Mouse (Mus musculus): ENCODE results near the gene Zbtb49.

Zbtb49 gene

GRCm38 (mm10) chr5:38220328-38220912 is at the start of gene Zbtb49, which contains the start of gene Lyar:
Gene Zbtb49, minus strand, starts transcription at chr5:38220457.
Gene Lyar, plus strand, starts transcription at chr5:38220470.
- DNase-seq (ENCODE audit: low spot score in 2 of 2) = peak; percentile 95 to 96

DNA sequence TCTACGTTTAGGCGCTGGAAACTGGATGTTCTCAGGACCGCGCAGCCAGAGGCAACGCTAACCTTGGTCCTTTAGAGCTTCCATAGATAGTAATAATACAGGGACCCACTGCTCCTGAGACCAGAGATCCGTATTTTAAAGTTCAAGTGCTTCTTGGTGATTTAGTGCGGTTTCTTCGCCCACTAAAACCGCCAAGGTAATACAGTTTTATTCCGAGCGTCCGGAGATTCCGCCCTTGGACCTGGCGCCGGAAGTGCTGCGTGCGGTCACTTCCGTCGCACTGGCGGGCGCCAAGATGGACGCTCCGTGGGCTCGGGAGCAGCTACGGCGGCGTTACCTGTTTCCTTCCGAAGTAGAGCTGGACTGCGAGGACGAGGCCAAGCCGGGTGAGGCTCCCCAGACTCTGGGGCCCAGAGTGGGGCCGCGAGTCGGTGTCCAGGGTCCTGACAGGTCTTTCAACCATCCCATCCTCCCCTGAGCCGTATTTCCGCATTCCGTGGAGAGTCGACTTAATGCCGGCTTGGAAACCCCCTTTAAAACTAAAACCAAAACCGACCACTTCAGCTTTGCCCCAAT is 39.9 kb upstream of the Zbtb49 start, which contains the start of gene Tmem128:
TSS of gene Tmem128 (plus strand) at position 79 of the 576 bp plus-strand sequence.
- DNase-seq (ENCODE audit: low spot score in 2 of 2) = peak; percentile 72 to 74

DNA sequence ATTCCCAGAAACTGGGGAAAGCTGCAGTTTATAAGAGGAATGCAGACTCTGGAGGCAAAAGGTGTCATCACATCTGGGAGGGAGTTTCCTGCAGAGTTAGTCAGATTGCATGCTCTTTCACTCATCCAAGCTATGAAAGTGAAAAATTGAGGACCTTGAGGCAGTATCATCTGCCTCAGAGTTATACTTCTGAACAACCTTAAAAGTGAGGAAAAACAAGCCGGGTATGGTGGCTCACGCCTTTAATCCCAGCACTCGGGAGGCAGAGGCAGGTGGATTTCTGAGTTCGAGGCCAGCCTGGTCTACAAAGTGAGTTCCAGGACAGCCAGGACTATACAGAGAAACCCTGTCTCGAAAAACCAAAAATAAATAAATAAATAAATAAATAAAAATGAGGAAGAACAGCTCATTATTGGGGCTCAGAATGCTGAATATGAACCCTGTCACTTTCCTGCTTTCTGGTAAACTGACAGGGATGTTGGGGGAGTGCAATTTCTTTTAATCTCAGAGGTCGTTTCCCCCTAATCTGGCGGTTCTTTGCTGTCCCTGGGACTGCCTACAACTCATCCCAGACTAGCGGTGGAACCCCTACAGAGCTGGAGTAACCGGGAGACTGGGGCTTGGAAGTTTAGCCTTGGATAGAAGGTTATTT is 39.3 kb upstream of the Zbtb49 start:
- no peak for DNase-seq (ENCODE audit: low spot score in 2 of 2)

- DNase-seq (ENCODE audit: low spot score in 2 of 2) = no peak
Measured at GRCm38 (mm10) chr5:38258773-38259146, 38.5 kb upstream of the Zbtb49 start.

DNA sequence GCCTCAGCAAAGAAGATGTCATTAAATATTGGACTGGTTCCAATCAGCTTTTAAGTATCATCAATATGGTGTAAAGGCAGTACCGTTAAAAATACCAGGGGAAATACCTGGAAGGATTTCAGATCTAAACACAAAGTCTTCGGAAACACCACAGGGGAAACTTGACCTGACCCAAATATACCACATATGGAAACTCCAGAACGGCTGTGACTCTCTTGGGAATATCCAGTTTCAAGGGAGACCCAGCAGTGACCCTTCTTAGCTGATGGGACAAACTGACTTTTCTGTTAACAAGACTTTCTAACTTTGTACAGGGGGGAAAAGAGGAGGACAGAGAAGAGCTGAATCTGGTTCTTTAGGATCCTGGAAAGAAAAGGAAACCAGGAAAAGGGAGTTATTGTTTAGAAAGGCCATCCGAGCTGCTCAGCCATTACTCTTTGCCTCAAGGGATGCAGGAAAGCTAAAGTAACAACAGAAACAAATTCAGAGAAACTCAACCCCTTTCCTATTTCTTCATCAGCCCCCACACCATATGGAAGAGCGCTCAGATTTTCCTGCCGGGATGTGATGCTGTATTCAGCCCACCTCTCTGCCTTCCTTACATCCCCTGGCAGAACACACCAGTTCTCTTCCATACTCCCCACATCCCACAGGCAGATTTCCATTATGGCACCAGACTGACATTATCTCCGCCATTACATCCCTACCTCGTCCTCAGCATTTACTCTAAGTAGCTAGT is 37.9 kb upstream of the Zbtb49 start:
- DNase-seq (ENCODE audit: low spot score in 2 of 2) = no peak

DNA sequence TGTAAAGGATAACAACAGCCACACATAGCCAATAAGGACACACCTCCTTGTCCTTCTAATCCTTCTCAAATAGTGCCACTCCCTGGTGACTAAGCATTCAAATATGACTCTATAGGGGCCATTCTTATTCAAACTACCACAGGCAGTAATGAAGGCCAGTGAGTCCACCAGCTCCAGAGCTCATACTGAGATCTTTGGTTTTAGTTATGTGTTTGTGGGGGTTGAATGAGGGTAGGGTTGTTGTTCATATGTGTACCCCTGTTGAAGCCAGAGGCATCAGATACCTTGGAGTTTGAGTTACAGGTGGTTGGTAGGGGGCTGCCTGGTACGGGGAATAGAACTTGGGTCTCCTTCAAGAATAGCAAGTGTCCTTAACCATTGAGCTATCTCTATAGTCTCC is 36.3 kb upstream of the Zbtb49 start:
- DNase-seq (ENCODE audit: low spot score in 2 of 2) = no peak

GRCm38 (mm10) chr5:38255644-38256043 is 35.4 kb upstream of the Zbtb49 start:
- DNase-seq (ENCODE audit: low spot score in 2 of 2) = no peak

GRCm38 (mm10) chr5:38255195-38255594 is 34.9 kb upstream of the Zbtb49 start:
- DNase-seq (ENCODE audit: low spot score in 2 of 2) = no peak

DNA sequence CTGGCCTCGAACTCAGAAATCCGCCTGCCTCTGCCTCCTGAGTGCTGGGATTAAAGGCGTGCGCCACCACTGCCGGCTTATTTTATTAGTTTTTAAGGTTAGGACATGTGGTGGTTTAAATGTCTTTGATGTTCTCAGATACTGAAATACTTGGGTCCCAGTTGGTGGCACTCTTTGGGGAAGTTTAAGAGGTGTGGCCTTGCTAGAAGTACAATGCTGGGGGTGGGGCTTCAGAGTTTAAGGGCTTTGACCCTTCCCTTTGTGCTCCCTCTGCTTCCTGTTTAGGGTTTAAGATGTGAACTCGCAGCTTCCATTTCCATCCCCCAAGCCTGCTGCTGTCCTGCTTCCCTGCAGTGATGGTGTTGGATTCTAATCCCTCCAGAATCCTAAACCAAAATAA is 21.7 kb upstream of the Zbtb49 start:
- no peak for DNase-seq (ENCODE audit: low spot score in 2 of 2)

DNA sequence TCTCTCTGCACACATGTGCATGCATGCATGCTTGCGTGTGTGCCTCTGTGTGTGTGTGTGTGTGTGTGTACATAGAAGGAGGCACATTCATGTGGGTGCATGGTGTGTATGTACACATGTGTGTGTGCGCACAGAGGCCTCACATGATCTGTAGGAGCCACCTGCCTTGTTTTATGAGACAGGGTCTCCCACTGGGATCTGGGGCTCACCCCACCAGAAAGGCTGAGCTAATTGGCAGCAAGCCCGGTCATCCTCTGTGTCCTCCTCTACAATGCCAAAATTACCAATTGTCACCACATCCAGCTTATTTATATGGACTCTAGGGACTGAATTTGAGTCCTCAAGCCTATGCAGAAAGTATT is 21.2 kb upstream of the Zbtb49 start:
- no peak for DNase-seq (ENCODE audit: low spot score in 2 of 2)

DNA sequence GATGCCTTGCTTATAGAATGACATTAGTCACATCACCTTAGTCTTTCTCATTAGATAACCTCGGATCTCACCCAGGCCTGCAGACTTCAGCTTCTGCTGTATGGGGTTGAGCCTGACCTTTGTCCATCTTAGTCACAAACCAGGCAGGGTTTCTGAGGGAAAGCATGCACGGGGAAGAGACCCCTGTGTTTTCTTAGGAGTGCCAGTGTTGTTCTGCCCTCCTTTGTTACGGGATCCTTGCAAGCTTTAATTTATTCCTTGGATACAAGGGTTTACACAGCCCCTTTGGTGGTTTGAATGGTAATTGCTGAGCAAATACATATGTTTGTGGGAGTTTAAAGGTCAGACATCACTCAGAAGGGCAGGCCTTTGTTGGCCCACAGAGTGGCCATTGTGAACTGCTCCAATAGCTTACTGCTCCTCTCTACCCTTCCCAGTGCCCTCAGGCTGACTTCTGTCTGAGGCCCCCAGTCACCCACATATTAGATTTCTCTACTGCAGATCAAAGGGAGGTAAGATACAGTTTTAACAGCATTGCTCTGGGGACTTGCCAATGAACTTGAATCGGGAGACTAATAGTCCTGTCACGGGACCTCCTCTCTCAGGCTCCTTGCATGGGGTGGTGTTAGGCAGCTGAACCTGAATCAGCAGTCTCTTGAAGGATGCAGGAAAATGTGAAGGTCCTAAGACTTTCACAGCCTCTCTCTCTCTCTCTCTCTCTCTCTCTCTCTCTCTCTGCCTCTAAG is 20.6 kb upstream of the Zbtb49 start:
- no peak for DNase-seq (ENCODE audit: low spot score in 2 of 2)

DNA sequence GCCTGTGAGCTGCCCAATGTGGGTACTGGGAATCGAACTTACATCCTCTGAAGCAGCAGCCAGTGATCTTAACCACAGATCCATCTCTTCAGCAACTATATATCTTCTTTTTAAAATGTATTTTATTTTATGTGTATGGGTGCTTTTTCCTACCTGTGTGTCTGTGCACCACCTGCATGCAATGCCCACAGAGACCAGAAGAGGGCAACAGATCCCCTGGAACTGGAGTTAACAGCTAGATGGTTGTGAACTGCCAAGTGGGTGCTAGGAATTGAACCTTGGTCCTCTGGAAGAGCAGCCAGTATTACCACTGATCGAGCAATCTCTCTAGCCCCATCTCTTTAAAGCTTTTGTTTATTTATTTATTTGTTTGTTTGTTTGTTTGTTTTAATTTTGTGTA is 16.4 kb upstream of the Zbtb49 start:
- DNase-seq (ENCODE audit: low spot score in 2 of 2) = no peak

DNA sequence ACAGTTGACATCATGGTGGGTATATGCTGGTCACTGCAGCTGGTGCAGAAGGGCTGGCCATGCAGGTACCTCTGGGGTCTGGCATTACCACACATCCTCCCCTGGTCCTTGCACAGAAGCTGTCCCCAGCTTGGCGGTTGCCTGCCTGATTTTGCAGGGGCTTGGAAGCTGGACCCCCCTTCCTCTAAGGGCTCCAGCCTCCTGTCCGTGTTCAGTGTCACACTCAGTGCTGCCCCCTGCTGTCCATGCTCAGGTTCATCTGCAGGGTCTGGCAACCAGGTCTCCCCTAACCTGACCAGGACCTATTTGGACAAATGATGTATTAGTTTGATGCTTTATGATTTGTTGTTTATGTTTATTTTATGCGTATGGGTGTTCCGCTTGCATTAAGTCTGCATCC is 15.2 kb upstream of the Zbtb49 start:
- DNase-seq (ENCODE audit: low spot score in 2 of 2) = no peak

- DNase-seq (ENCODE audit: low spot score in 2 of 2) = peak; percentile 52 to 68
Measured at GRCm38 (mm10) chr5:38219771-38220307, 418 bp downstream of the Zbtb49 start.

GRCm38 (mm10) chr5:38213009-38213408 is 7.2 kb downstream of the Zbtb49 start:
- DNase-seq (ENCODE audit: low spot score in 2 of 2) = no peak

DNA sequence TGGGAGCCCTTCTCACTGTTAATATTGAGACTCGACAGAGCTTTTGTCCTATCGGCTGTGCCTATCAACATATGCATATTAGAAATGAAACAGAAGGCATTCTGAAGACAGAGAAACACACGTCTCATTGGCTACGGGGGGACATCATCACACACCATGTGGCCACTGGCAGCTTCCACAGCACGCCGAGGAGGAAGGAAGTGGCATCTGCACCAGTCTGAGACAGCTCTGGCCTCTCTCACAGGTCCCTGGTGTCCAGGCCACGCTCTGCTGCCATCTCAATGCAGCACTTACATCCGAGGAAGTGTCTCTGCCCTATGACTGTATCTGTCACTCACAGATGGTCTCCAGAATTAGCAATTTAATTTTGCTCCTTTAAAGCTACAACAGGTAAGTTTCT is 8.6 kb downstream of the Zbtb49 start:
- DNase-seq (ENCODE audit: low spot score in 2 of 2) = no peak

DNA sequence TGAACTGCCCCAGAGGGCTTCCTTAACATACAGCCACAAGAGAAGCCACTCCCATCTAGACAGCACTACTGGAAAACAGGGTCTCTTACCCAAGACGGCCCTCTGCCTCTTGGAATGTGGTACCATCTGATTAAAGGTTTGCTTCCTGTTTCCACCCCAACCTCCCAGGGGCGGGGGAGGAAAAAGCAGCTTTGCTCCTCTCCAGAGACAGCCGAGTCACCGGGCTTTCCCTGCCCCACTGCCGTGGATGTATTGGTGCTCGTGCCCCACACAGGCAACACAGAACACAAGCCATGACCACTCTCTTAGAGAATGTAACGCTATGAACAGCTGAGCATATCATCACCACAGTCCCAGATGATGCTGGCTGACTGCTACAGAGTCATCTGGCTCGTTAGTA is 11.3 kb downstream of the Zbtb49 start:
- DNase-seq (ENCODE audit: low spot score in 2 of 2) = no peak

- DNase-seq (ENCODE audit: low spot score in 2 of 2) = no peak
Measured at GRCm38 (mm10) chr5:38205303-38205726, 14.9 kb downstream of the Zbtb49 start.

DNA sequence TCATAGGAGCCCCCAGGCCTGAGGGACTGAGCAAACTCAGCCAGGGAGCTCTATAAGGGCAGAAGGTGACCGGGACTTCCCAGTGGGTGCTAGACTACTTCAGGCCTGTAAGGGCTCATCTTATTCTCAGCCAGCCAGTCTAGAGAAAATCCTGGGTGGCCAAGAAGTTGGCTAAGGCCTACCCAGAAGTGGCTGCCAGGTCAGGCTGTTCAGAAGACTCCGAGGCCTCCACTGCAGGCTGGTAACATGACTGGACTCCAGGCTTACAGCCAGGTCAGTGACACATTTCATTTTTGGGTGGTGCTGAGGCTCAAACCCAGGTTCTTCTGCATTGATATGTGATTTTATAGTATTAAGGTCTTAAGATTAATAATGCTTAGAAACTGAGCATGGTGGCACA is 20.6 kb downstream of the Zbtb49 start:
- no peak for DNase-seq (ENCODE audit: low spot score in 2 of 2)

DNA sequence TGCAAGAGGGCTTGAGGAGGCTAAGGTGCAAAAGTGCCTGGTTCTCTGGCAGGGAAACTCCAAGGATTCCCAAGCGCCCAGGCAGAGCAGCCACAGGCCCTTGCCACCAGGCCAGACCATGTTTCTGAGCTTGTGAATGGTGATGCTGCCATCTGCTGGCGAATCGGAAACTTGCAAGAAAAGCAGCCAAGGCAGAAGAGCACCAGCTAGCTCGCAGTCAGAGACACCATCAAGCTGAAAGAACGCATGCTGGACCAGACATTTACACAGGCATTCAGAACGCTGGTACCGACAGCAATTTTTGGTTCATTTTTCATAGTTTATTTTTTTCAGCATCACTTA is 22.8 kb downstream of the Zbtb49 start:
- peak; percentile 86 to 93 for DNase-seq (ENCODE audit: low spot score in 2 of 2)

DNA sequence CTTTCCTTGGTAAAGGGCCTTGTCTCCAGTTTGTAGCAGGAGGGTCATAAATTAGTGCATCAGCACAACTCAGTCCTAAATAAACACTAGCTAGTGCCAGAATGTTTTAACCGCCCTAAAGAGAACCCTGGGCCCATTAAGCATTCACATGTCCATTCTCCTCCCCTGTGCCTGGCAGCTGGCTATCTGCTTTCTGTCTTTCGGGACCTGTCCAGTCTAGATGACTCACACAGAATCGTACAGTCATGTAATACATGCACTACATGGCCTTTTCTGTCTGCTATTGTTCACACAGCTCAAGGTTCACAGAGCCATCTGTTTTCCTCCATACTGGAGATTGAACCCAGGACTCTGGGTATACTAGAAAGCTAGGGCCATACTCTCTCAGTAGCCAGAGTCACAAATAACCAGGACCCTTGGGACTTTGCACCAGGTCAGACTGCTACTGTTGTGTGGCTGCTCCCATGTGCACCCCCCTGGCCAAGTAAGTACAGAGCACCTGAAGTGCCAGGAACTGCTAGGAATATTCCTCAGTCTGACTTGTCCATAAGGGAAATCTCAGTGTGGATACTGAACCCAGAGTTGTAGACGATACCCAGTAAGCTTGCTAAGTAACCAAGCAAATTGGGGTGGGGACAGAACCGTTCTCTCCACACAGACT is 23.3 kb downstream of the Zbtb49 start:
- DNase-seq (ENCODE audit: low spot score in 2 of 2) = no peak

Data from right cerebral cortex, postnatal 10 days (tissue).